In the genomic region with DNA sequence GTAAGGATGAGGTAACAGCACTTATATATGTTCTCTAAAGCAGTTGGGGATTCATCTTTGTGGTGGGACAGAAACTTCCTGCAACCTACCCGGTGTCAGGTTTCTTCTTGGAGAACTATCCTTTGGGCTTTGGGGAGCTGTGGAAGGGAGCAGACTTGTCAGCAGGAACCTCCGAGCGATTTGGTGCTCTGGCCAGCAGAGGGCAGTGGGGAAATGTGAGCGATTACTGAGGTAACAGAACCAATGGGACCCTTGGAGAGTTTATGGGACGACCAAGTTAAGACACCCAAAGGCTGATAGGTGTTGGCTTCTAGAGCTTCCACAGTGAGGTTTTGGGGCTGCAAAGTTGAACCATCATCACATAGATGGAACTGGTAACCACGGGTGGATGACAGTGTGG, we compare ENCODE assay signal across 8 mouse cellular contexts.
DNase-seq lines count a peak whose midpoint lies in the region; ATAC-seq lines count a peak whose summit lies in the region.

No protein-coding gene starts in this region.

- no peak overlapping the region for H3K27ac ChIP-seq in forebrain, embryonic 10.5 days
- H3K27ac ChIP-seq in forebrain, embryonic 12.5 days, result no peak overlapping the region

- H3K4me2 ChIP-seq in forebrain, embryonic 12.5 days, result no peak overlapping the region

- no peak overlapping the region for H3K9ac ChIP-seq in forebrain, embryonic 12.5 days

- H3K4me1 ChIP-seq in forebrain, embryonic 10.5 days, result no peaks in the 10 kb centered on the region
- no peaks in the 10 kb centered on the region for H3K4me1 ChIP-seq in forebrain, embryonic 12.5 days

- DNase-seq in forebrain, embryonic 10.5 days (ENCODE audit: extremely low spot score, low spot score), result peak; percentile 68
- DNase-seq in NIH3T3 (ENCODE audit: low read depth), result peak; percentile 68
- peak; percentile 81 for DNase-seq in cerebellum, postnatal 10 days
- DNase-seq in layer of hippocampus, adult 9-10 months (ENCODE audit: low spot score), result peak; percentile 62
- DNase-seq in lung, postnatal 4 days, result peak; percentile 59 to 73
- peak; percentile 6 to 48 for DNase-seq in spleen, postnatal 10 days (ENCODE audit: low spot score in 2 of 2)

- H3K27me3 ChIP-seq in forebrain, embryonic 10.5 days (ENCODE audit: poor library complexity, severe bottlenecking), result no peaks in the 10 kb centered on the region
- H3K27me3 ChIP-seq in forebrain, embryonic 12.5 days, result no peaks in the 10 kb centered on the region

- H3K4me3 ChIP-seq in forebrain, embryonic 10.5 days, result no peak overlapping the region
- no peak overlapping the region for H3K4me3 ChIP-seq in forebrain, embryonic 12.5 days (replicated peaks)

- no peak for ATAC-seq in forebrain, embryonic 12.5 days (ENCODE audit: low FRiP score)
- peak; percentile 89 for ATAC-seq in granulocyte monocyte progenitor cell, adult 5-6 weeks (replicated peaks; ENCODE audit: poor library complexity, severe bottlenecking)

- H3K36me3 ChIP-seq in forebrain, embryonic 10.5 days (replicated peaks), result no peaks in the 10 kb centered on the region
- no peaks in the 10 kb centered on the region for H3K36me3 ChIP-seq in forebrain, embryonic 12.5 days (replicated peaks)

- no peaks in the 10 kb centered on the region for H3K9me3 ChIP-seq in forebrain, embryonic 10.5 days
- no peaks in the 10 kb centered on the region for H3K9me3 ChIP-seq in forebrain, embryonic 12.5 days

- 24% methylated on average over 6 of the region's 6 CpGs for WGBS in forebrain, embryonic 10.5 days
- 15% methylated on average over 6 of the region's 6 CpGs for WGBS in forebrain, embryonic 12.5 days

Comparison
In these comparisons a context has a peak if more than half of its experiments do, and no peak if none do; other contexts are left out.
1. DNase-seq: peak in every context shown above with its lines; median percentile 81 in cerebellum, postnatal 10 days; 68 in forebrain, embryonic 10.5 days; 68 in NIH3T3; 66 in lung, postnatal 4 days; 62 in layer of hippocampus, adult 9-10 months; 27 in spleen, postnatal 10 days.